Mouse (Mus musculus) adrenal gland, adult 2 months (tissue): ENCODE data around the gene Slc9a9. TPM values are rescaled to one million over a fixed set of nuclear protein-coding genes. Genes with fewer than 3 reads are reported as not detected.
A peak's percentile ranks its signal among the peaks of the same experiment; 100 is the strongest.

Experiments used
- DNase-seq: peaks from one replicate; pipeline ENCODE4 v3.0.0; 2021
- polyA plus RNA-seq: library from polyadenylated mRNA; depleted of rRNA; stranded (reverse); fragments of >200 nt; gene quantifications from 2 replicates; pipeline ENCODE4 v1.2.3, GENCODE M21; 2012
- total RNA-seq, 2 experiments: library from RNA; stranded (reverse); gene quantifications; 2 replicates each; pipeline ENCODE4 v1.2.3; 2021

Slc9a9 gene
- total and polyA plus RNA-seq, 3 experiments: 0.65 to 3.0 (median 2.4) TPM

DNA sequence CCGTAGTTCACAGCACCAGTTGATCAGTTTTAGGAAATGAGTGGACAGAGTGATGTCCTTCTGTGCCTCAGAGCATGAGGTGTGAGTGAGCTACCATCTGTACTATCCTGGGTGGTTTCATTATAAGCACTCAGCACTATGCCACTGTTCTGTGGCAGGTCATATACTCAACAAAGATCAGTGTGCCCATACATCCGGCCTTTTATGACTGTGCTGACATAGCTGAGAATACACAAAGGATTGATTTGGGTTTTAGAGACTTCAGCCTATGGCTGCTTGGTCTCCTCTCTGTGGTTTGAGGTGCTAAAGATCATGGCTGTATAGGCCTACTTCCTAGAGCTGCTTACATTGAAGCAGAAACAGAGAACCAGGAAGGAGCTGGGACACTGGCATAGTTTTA, 12.6 kb downstream of the Slc9a9 start:
- DNase-seq: no peak

DNA sequence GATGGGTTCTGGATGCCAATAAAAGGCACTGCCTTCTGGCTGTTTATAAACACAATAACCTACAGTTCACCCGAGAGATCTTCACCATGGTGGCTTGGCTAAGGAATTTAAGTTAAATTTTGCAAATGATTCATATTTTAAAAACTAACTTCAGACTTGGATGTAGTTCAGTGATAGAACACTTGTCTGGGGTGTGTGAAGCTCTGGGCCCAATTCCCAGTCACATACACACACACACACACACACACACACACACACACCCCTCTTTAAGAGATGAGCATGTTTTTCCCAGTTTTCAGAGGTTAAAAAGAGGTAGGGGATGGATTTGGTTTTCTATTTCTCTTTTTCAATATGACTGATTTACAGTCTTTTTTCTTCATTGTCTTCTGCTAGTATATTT, 15.9 kb downstream of the Slc9a9 start:
- no peak for DNase-seq

DNA sequence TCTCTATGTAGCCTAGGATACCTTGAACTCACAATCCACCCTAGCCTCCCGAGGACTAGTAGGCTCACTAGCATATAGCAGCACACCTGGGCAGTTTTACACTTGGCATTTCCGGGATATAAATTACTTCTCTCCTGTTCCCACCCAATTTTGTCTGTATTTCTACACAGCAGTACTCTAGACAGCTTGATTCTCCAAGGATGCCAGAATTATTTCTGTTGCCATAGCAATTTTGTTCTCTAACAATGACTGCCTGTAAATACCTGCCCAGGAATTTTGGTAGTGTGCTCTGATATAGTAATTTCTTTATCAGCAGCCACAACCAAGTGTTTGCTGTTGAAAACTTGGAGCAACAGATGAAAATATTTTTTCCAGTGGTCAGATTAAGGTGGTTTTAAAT, 16.7 kb downstream of the Slc9a9 start:
- no peak for DNase-seq

DNA sequence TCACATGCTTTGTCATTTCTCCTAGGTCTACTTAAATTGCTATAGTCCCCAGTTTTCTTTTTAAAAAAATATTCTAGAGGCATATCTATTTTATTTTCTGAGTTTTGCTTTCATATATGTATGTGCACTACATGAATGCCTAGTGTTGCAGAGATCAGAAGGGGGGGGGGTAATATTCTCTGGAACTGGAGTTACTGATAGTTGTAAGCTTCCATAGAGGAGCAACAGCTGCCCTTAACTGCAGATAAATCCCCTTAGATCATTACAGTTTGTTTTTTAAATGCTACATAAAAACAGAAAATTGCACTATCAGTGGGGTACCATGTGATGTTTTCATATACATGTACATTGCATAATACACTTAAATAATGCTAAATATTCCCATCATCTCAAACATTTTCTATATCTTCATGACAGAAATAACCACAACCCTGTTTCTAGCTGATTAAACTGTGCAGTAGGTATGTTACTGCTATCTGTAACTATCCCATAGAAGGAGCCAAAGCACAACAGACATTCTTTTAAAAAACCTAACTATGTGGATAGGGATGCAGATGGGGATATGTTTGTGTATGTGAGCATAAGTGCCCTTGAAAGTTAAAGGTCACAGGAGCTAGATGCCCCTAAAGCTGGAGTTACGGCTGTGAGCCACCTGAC, 17.6 kb downstream of the Slc9a9 start:
- DNase-seq: no peak

DNA sequence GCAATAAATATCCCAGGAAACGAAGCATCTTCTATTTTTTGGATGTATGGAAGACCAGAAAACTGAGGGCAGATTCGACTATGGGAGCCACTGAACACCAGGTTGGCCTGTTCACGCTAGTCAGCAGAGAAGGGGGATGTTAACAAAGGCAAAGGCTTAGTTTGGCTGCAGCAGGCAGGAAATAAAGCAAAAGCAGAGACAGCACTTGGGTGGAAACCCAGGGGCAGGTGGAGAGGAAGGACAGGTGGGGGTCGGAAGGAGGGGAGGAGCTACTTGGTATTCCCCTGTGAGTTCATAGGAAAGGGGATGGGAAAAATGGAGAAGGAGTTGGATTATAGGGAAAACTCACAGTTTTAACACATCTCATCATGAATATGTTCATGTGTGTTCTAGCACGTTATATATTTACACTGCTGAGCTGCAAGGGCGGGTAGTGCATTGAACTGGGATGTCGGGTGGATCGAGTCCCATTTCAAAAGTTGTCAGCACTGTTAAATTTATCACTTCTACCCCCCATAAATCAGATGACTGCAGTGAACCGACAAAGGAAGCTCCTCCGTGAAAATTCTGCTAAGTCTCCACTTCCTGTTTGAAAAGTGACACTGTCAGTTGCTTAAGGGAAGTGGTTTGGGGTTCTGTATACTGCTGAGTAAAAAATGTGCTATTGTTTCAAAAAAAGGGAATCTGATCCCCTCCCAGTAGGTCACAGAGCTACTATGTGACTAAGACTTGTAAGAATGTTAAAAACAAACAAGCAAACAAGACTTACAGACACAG, 21.8 kb downstream of the Slc9a9 start:
- no peak for DNase-seq

DNA sequence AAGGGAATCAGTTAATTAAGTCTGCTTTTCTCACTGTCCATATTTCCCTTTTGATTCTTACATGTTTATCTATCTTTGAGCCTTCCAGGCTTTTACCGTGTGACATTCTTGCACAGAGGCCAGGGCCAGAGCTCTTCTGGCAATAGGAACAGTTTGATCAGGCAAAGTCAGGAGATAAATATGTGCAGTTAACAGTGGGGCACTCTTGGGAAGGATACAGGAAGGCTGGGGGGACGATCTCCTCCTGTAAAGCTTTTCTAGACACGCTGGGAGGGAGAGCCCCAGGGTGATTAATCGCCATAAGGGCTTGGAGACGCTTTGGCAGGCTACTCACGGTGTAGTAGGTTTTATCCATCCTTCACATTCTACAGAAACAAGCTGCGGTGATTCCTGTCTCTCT, 22.4 kb downstream of the Slc9a9 start:
- no peak for DNase-seq

DNA sequence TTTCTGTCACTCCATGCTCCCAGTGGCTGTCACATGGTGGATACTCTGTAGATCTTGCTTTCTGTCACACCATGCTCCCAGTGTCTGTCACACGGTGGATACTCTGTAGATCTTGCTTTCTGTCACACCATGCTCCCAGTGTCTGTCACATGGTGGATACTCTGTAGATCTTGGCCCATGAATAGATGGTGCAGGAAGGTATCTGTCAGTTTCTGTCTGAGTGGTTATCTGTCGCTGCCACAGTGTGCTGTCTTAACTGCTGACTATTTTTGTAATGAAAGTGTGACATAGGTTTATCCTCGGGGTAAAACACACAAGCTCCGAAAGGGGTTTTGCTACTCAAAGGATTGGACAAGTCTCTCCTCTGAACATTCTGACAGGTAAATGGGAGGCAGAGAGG, 24.5 kb downstream of the Slc9a9 start:
- DNase-seq: no peak

DNA sequence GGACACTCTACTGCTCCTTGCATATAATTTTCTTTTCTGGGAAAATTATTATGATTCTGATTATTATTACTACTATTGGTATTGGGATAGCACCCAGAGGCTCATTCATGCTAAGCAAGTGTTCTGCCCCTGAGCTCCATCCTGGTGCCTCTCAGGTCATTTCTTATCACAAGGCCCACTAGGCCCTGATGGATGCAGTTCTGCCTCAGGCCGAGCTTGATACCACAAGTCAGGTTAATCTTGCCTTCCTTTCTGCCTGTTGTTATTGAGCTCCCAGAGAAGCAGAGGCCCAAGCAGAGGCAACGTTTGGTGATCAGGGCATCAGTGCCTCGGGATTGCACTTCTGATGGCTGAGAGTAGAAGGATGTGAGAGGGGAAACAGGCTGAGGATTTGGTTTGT, 25.3 kb downstream of the Slc9a9 start:
- no peak for DNase-seq

DNA sequence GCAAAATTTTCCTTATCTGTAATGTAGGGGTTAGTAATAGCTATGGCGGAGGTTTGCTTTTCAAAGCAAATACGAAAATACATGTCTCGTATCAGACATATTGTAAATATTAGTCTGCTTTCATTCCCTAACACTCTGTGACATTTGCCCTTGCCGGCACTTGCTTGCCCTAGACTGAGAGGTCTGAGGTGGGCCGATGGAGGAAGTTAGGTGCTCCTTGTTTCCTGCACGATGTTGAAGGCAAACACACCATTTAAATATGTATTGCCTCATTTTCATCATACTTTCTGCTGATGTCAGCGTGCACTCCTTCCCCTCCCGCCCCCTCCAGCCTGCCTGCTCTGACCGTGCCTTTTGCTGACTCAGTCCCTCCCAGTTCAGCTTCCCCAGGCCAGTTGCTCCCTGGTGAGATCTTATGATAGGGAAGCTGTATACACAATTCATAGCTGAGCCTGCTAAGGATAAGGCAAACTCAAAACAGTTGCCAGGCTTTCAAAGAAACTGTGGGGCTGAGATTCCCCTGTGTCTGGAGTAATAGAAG, 26.9 kb downstream of the Slc9a9 start:
- DNase-seq: peak; percentile 30

DNA sequence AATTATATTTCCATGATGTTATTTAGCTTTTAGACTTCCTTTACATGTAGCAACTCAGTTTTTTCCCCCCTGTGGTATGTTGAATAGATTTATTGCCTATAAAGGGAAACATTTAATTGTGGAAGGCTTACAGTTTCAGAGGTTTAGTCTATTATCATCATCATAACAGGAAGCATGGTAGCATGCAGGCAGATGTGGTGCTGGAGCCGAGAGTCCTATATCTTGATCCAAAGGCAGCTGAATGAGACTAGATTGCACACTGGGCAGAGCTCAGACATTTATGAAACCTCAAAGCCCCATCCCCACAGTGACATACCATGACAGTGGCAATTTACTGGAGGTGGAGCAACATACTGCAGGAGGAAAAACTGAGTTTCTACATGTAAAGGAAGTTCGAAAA, 28.5 kb downstream of the Slc9a9 start:
- DNase-seq: no peak

DNA sequence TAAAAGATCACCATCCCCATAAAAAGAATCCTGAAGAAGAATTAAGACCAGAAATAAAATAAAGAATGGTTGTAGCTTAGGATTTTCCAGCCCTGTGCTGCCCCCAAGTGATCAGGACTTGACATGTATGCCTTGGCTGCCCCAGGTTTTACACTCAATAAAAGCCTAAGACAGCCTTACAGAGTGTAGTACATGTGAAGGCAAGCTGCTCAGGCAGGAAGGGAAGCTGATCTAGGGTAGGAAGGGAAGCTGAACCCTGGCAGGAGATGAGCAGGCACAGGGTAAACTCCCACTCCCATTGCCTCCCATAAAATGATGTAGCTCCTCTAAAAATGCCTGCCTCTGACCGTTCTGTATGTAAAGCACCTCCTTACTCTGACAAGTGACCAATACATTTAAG, 30.8 kb downstream of the Slc9a9 start:
- no peak for DNase-seq

DNA sequence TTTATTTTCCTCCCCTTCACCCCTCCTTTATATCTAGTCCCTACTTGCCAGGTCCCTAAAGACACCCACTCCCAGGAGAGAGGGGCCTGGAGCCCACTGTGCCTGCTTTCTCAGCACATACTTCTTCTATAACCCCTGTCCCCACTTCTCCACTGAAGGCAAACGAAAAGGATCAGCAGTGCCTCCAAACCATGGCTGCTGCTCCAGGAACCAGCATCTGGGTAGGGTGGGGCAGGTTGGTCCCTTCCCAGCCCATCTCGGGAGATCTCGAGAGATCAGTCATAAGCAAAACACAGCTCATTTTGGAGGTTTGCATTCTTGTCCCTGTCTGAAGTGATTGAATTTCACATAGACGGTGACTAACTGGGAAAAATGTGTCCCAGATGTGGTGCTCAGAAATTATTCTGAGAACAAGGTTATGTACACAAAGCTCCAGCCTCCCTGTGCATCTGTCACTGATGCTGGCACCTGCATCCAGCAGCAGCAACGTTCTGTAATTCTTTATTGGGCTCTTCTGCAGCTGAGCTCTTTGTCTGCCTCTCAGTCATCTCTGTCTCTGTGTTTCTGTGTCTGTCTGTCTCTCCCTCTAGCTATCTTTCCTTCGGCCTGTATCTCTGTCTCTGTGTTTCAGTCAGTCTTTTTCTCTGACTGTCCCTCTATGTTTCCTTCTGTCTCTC, 31.6 kb downstream of the Slc9a9 start:
- DNase-seq: no peak

DNA sequence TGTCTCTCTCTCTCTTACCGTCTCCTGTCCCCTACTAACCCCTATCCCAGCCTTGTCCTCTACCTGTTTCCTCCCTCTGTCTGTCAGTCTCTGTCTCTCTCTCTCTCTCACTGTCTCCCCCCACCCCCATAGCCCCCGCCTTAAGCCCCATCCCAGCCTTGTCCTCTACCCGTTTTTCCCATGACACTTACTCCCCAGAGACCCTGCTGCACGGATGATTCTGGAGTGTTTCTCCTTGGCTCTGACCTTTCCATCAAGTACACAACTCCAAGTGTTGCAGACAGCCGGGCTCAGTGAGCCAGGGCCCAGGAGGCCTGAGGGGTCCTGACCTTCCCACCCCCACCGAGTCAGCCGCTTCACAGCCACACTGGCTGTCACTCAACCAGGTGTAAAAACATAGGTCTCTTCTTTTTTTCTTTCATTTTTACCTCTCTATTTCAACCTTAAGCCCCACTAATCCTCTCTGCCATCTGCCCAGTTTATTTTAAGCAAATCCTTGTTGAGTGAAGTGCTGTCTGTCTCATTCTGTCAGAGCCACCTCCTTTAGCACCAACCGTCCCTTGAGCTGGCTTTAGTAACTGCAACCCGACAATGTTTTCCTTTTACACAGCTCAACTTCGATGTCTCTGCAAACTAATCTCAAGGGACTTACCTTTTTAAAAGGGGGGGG, 32.4 kb downstream of the Slc9a9 start:
- DNase-seq: no peak

DNA sequence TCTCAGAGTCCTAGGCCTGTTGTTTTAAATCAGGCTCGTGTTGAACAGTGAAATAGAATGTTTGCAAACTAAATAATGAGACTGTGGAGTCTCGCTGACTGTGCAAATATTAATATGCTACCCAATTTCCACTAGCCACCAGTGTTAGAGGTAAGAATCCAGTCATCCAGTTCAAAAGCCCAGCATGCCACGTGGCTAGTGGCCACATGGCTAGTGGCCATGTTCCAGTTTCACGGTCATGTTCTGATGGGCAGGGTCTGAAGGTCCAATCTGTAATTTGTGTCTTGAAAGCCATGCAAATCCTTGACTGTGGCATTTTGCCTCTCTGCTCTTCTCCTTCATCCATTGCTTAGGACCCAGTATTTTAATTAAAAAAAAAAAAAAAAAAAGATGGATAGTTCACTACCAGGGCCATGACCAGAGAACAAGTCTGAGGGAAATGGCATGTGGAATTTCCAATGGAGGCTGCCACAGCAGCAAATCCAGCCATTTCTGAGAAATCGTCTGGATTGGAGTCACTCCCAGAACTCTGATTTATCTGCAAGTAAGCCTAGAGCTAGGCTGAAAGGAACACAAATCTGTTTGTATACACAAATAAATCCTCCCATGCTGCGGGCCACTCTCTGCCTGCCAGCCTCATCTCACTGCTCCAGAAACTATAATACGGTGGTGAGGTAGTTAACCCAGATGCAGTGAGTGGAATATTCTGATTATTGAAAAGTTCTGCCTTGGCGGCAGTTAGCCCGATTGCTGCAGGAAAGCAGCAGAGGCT, 35.5 kb downstream of the Slc9a9 start:
- DNase-seq: no peak

DNA sequence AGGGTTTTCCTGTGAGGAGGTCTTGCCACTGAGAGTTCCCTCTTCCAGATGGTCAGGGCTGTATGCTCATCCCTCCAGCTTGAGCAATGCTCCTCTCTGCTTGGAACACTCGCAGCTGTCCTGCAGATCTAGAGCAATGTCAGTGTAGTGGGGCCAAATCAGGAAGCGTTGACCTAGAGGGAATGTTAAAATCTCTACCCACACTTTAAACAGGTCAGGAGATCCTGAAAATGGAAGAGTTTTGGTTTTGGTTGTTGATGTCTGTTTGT, 36.0 kb downstream of the Slc9a9 start:
- no peak for DNase-seq

DNA sequence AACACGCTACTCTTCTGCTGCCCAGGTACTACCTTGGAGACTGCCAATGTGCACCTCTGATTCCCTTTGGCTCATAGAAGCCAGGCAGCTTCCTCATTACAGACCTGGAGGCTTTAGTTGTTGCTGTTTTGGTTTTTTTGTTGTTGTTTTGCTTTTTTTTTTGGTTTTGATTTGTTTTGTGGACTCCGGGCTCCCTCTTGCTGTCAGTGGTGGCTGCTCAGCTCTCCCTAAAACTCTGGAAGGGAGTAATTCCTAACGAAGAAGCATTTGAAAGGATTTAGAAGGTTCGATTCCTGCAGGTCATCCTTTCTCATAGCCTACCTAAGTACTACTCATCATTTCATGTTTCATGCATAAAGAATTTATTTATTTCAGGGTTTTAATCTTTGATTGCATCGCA, 42.4 kb downstream of the Slc9a9 start:
- no peak for DNase-seq

DNA sequence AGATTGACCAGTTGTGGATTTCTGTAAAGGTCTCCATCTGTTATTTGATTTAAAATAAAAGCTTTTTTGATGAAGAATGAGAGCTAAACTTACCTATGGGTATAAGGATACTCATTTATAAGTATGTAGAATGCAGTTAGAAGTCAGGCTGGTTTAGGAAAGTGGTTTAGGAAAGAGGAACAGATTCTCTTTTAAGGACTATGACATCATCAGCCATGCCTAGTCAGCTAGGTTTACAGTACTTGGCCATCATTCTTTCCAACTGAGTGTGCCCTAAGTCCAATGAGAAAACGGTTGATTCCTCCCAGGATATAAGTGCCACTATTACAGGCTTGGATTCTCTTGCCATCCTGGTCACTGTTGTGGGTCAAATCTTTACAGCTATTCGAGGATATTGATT, 47.0 kb downstream of the Slc9a9 start:
- no peak for DNase-seq

DNA sequence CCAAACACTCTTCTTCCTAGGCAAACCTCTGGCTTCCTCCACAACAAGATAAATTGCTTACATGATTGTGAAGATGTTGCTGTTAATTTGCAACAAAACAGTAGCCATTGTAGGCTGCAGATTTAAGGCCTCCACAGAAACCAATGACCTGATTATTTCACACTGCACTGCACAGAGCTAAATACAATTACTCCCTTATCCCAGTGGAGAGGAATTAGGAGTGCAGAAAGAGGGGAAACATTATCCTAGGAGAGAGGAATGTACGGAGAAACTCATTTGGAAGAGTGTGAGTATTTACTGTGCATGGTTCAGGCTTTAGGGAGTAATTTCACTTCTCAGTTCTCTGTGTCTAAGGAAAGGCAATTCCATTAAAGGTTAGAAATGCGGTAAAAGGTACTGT, 53.9 kb downstream of the Slc9a9 start:
- no peak for DNase-seq

DNA sequence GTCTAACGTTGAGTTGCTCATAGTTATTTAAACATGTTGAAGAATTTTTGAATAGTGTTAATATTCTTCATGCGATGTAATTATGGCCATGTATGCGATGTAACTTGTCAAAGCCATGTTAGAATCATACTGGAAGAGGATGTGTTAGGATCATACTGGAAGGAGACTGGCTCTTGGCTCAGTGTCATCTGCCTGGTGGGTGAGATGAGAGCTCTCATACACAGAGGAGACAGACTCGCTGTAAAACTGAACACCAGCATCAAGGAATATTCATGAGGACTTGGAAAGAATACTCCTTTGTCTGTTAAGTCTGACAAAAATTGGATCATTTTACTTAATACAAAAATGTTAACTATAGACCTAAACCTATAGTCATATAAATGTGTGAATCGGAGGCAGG, 55.4 kb downstream of the Slc9a9 start:
- no peak for DNase-seq

DNA sequence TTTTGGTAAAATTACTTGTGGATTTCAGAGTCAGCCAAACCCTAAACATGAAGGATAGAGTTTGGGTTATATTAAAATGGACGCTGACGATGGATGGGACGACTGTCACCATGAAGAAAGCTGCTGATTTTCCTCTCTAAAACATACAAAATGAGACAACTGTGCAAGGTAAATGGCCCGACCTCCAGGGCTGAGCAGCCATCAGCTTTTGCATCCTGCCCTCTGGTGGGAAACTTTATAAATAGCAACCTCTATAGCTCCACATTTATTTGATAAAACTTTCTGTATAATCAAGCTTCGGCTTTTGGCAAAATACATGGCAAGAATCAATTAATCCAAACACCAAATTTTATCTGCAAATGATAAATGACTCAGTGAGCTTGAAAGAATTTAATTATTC, 57.7 kb downstream of the Slc9a9 start:
- DNase-seq: no peak

DNA sequence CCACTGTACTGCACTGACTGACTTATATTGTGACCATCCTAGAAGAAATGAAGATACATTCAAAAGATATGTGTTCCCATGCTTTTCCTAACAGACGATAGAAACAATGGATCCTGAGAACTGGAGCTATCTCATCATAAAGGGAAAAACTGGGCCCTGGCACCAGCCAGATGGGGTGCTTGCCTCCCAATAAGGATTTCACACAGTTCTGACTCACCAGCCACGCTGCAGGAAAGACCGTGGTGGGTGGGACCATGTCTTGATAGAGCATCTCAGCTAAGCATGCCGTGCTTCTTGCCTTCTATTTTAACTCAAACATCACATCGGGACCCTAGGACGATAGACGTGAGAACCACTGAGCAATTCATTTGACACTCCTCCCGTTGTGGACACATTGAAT, 60.7 kb downstream of the Slc9a9 start:
- DNase-seq: no peak

DNA sequence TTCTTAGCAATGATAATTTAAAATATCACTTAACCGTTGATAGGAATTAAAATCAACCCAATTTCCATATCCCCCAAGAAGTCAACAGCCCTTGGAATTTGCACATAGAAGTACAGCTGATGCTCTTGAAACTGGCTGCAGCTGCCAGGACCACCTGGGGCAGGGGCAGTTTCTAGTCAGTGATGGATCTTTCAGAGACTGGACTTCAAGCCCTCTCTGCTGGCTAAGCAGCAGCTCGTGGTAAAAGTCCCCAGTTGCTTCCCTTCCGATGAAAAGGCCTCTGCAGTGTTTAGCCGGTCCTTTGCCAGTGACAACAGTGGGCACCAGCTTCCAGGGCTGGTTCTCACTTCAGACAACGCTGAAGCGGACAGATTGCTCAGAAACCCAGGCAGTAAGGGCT, 62.4 kb downstream of the Slc9a9 start:
- no peak for DNase-seq
